Mouse (Mus musculus) CD8-positive naive resting alpha-beta T cell, adult 2 months (primary cell): ENCODE data around the gene Cdkl5.
"Not testable (repeated sequence)": the region's sequence is repeated elsewhere in the genome, so short reads cannot be mapped to it uniquely, and the experiment has no call there.

Experiments
- DNase-seq, 2 experiments: peaks; one replicate each; pipeline ENCODE4 v3.0.0; 2022; ENCODE audit warnings: low read depth in 2 of 2, low spot score in 2 of 2

Gene Cdkl5

DNA sequence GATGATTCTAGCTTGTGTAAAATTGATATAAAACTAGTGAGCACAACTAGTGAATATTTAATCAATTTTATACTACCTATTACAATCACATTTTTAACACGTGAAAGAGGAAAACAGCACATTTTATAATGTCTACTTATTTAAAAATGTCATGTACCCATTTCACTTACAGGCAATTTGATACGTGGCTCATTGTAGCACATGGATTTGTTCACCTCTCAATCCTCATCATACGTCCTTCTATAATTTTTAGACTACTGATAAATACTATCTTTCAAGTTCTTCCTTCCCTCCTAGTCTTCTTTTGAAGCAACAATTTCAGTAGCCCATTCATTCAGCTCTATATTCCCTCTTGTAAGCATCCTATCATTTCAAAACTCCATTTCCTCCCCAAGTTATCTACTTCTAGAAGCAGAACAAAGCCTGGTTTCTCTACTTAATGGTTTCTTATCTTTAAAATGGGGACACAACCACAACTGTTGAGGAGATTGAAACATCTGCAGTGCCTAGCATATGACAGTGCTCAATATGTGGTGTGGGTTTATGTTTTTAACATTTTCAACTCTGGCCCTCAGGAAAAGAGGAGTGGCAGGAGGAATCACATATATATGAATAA lies 75.4 kb downstream of the Cdkl5 start:
- no peak for DNase-seq

GRCm38 (mm10) chrX:160906952-160907351 lies 87.6 kb downstream of the Cdkl5 start, which contains the start of gene Gja6:
Gene Gja6 (minus strand): TSS chrX:160907052.
- DNase-seq = no peak

DNA sequence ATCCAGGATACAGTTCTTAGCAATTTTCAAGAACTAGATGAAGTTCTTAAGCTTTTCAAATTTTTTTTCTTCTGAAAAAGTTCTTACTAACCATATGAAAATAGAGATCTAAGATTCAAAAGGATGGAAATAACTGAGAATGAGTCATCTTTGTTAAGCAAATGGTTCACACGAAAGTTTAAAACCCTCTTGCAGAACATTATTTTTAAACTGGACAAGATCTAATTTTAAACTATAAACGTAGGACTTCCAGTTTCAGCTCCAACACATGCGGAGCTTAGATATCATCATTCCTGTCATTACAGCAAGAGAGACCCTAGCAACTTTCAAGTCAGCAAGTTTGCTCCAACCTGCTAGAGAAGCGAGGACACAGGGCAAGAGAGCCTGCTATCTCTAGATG lies 88.0 kb downstream of the Cdkl5 start:
- DNase-seq = no peak

DNA sequence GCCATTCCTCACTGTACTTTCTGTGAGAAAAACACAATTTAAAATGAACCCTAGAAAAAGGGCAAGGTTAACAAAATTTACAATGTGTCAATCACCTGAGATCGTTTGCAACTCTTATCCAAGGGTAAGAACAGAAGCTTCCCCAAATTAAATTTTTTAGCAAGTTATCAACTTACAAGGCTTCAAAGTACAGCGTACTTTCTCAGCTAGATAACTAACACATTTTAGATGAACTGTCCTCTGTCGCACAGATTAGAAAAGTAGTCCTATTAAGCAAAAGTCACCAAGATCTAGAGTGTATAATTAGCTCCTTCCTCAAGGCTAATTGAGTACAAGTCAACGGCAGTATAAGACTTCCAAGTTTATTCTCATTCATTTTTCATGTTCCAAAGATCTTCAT lies 88.6 kb downstream of the Cdkl5 start:
- DNase-seq = no peak

GRCm38 (mm10) chrX:160905041-160905678 lies 89.3 kb downstream of the Cdkl5 start:
- DNase-seq = no peak

- DNase-seq = no peak
Measured at GRCm38 (mm10) chrX:160901118-160901517, 93.4 kb downstream of the Cdkl5 start.

DNA sequence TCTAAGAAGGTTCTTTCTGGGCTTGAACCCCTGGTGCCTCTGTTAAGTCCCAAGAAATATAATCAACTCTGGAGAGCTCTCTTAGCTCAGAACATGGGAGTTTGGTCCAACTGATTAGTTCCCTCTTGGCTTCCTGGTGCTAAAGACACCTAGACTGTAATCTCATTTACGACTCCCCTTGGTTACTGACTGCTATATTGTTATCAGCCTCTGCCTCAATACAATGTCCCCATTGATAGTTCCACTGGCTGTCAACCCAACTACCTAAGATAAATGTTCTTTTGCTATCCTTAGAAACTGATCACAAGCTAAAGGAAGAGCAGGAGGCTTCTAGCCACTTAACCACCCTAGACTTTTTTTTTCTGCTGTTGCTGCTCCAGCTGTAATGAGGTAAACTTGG lies 102.4 kb downstream of the Cdkl5 start:
- DNase-seq = no peak

- no peak for DNase-seq
Measured at GRCm38 (mm10) chrX:160886301-160886700, 108.2 kb downstream of the Cdkl5 start.

GRCm38 (mm10) chrX:160866576-160866975 lies 127.9 kb downstream of the Cdkl5 start:
- no peak for DNase-seq

- DNase-seq = no peak
Measured at GRCm38 (mm10) chrX:160865022-160865421, 129.5 kb downstream of the Cdkl5 start.

DNA sequence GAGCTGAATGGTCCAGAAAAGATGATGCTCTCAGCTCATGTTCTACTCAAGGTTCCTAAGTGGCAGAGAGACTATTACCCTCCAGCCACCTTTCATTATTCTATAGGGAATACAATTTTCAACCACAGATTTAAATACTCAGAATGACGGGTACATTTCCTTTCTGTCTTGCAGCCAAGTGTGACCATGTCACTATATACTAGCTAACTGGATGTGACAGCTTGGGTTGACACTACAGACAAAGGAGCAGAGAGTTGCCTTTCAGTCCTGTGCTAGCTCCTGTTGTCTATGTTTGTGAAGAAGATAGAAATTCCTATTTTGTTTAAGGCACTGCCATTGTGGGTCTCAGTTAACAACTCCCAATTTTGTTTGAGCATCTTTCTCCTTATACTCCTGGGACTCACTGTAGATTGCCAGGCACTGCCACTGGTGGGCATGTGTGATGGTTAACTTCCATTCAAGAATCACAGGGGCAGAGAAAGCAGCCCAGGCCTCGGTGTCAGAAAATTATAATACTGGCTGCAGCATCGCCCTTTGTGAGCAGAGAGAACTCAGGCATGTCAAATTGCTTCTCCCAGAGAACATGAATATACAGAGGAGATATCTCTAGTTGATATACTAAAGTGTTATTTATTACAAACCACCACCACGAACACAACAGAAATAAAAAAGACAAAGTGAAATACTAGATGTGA lies 130.7 kb downstream of the Cdkl5 start:
- DNase-seq = no peak

GRCm38 (mm10) chrX:160808226-160808625 lies 186.3 kb downstream of the Cdkl5 start:
- no peak for DNase-seq

- DNase-seq = no peak
Measured at GRCm38 (mm10) chrX:160804409-160805150, 189.9 kb downstream of the Cdkl5 start.

DNA sequence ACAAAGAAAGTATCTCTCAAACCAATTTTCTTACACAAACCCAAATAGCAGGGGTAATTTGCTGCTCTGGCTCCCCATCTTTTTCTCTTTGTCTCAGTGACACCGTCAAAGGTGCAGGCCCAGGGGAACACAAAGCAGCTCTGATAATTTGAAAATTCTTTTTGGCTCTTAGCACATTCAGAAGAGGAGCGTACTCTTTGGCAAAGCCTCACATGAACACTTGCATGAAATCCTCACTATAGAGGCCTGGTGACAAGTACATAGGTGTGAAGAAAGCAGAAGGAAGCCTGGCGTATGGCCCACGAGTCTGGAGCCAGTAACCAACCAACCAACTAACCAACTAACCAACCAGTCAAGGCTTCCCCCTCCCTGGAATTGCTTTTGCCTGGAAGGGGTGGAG lies 199.6 kb downstream of the Cdkl5 start:
- no peak for DNase-seq

GRCm38 (mm10) chrX:160782276-160782675 lies 212.2 kb downstream of the Cdkl5 start:
- no peak for DNase-seq

DNA sequence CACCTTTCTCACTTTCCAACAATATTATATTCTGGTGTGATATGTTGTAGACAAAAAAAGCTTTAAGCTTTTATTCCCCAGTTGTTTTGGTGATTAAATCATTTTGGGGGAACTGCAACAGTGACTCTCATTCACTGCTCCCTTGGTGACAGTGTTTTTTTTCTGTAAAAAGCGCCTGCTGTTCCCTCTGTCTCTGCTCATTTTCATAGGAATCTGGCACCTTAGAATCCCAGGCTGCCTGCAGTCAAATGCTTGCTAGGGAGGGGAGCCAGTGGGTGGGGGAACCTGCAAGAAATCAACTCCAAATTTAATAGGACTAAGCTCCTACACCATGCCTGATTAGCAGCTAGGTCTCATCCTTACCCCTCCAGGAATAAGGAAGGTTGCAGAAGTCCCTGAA lies 221.5 kb downstream of the Cdkl5 start:
- no peak for DNase-seq

DNA sequence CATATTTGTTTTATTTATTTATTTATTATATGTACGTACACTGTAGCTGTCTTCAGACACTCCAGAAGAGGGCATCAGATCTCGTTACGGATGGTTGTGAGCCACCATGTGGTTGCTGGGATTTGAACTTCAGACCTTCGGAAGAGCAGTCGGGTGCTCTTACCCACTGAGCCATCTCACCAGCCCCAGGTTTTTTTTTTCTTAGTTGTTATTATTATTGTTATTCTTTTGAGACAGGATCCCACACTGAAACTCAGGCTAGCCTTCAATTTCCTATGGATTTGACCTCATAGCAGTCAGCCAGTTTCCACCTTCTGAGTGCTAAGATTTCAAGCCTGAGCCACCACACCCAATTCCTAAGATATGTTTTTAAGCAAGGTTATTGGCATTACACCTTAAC lies 224.9 kb downstream of the Cdkl5 start:
- not testable (repeated sequence) for DNase-seq

DNA sequence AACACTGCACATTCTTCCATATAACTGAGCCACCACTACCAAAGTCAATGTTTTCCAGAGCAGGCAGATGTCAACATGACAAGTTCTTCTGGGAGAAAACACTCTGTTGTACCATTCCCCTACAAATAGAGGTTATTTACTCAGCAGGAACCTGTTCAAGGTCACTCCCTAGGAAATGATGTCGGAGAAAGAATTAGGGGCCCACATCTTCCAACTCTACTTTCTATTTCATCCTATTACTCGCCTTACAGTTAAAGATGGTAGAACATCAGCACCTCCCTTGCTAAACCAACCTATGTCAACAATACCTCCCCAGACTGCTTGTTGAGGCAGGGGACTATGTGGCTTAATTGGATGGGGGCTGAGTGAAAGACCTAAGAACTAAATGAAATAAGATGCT lies 226.8 kb downstream of the Cdkl5 start, which contains the start of gene Rs1:
Rs1 (plus strand) TSS at position 301 of the 400 bp plus-strand sequence.
- DNase-seq = no peak

DNA sequence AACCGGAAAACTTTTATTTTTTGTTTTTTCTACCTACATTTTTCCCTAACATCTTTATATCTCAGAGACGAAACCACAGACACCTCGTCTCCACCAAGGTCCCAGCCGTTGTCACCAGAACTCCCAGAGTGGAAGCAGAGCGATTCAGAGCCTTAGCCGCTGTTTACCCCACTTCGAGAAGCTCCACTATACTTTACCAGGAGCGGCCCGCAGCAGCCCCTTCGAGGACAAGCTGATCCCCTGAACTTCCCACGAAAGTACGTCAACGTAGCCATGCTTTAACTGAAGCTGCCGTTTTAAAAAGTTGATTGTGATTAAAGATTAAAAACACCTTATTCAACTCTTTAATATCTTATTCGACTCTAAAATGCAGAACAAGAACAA lies 228.3 kb downstream of the Cdkl5 start:
- no peak for DNase-seq

DNA sequence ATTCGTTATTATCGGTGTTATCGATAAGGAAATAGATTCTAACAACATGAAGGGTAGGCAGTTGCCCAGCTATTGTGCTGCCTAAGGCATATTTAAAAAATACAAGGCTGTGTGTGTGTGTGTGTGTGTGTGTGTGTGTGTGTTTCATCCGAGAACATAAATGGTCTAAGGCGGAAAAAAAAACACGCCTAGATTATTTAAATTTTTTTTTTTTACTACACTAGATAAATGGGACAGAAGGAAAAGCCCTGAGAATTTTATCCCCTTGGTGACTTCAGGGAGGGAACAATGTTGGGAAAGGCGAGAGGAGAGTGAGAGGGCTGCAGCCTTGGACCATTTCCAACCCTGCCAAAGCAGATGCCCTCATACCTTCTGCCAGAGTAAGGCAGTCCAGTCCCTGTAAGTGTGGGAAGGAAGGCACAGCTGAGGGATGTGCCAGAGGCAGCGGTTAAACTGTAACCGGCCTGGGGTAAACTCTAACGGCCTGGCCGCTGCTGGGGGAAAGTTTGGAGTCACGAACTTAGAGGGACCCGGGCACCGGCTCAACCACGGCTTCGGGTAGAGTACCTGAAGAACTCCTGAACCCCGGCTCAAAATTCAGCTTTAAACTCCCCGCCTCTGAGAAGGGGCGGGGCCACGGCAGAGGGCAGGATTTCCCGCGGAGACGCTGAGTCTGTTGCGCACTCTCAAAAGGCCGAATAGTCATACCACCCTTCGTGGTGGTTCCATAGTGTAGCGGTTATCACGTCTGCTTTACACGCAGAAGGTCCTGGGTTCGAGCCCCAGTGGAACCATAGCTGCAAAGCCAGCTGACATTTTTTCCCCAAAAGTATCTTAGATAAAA lies 228.9 kb downstream of the Cdkl5 start:
- peak; percentile 90 to 94 for DNase-seq

DNA sequence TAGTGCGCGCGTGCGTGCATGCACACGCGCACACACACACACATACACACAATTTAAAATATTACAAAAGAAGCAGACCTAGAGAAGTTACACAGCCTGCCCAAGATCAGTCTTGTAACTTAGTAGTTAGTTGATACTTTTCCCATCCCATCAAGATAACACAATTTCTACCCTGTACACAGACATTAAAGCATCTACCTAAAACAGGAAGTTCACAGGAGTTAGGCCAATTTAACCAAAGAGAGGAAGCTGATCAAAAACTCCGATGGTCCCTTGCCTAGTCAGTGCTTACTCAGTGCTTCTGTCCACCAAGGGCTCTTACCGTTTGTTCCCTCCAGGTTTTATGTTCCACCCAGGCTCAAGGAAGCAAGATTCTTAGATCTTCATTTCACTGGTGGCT lies 243.7 kb downstream of the Cdkl5 start:
- DNase-seq = no peak
